Mouse (Mus musculus) MEL-GATA-1-ER (cell line): ENCODE results near the gene Pamr1.
A peak's percentile ranks its signal among the peaks of the same experiment; 100 is the strongest.

Experiments used
- DNase-seq: peaks from one replicate; pipeline ENCODE4 v3.0.0-alpha.2; 2012; ENCODE audit warnings: low read depth; ENCODE audit errors: extremely low read depth

The Pamr1 gene

DNA sequence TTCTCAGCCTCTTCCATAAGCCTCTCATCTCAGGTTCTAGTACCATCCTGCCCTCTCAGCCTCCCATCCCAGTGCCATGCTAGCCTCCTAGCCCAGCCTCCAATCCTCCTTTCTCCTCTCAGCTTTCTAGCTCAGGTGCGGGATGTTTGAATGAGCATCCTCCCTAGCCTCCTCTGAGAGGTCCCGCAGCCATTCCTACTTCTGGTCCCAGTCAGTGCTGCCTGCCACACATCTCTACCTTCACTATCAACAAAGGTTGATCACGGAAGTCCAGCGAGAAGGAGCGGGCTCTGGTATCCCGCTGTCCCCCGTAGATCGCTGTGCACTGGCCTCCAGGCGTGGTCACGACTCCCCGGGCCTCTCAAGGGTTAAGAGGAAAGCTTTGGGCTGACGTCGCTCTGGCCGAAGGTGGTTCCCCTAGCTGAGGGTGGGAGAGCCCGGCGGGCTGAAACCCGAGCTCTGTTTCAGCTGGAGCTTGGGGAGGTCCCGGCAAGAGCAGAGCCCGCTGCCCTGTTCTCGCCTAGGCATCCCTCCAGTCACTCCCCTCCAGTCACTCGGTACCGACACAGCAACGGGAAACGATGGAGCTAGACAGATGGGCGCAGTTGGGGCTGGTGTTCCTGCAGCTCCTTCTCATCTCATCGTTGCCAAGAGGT lies at the start of gene Pamr1:
Pamr1 (plus strand) TSS at position 402 of the 656 bp plus-strand sequence.
- no peak for DNase-seq

GRCm38 (mm10) chr2:102507633-102508032 lies 42.2 kb upstream of the Pamr1 start:
- DNase-seq = no peak

DNA sequence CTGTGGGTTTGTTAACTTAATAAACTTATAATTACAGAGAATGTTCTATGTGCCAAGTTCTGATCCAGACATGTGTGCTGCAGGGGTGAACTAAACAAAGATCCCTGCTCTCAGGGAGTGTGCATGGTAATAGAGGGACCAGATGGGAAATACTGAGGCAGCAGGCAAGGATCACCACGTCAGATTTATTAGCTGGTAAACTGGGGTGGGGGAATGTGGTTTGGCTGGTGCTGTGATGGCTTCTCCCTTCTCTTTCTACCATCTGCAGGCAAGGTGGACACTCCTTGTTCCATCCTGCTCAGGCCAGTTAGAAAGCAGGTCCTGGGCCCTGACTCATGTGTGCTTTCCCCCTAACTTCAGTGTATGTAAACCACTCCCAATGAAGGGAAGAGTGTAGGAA lies 41.7 kb upstream of the Pamr1 start:
- DNase-seq = no peak

- no peak for DNase-seq
These were observed 29.9 kb upstream of the Pamr1 start for GRCm38 (mm10) chr2:102519956-102520355.

GRCm38 (mm10) chr2:102527563-102527962 lies 22.2 kb upstream of the Pamr1 start:
- DNase-seq = no peak

GRCm38 (mm10) chr2:102533437-102533836 lies 16.4 kb upstream of the Pamr1 start:
- no peak for DNase-seq

GRCm38 (mm10) chr2:102536766-102537165 lies 13.0 kb upstream of the Pamr1 start:
- DNase-seq = no peak

DNA sequence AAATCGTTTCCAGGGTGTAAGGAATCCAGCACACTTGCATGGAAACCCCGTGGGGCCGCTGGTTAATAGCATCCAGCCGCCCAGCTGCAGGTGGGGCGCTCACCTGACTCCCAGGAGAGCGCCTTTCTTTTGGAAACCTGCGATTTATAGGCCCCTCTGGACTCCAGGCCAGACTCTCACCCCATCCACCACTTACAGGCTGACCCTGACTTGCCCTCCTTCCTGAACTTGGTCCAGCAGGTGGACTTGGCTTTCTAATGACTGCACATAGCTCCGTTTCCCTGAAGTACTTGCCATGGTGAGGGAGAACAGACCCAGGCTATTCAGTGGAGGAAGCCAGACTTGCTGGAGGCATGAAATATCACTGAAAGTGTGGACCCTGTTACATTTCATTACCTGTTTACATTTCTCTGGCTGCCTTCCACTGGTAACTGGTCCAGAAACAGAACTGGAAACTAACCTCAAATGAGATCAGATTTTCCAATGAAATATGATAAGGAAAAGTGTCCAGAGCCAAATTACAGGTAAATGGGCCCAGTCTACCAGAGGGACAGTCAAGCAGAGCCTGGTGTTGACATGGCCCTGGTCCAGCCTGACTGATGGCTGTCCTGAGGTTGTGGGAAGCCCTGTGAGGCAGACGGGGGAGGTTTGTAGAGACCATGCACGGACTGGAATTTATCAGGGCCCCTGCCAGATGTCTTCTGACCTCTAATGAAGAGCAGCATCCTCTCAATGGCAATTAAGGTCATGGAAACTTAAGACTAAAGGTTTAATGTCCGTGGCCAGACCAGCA lies 9.2 kb upstream of the Pamr1 start:
- DNase-seq = no peak

- DNase-seq = no peak
These were observed 8.2 kb upstream of the Pamr1 start for GRCm38 (mm10) chr2:102541404-102542125.

DNA sequence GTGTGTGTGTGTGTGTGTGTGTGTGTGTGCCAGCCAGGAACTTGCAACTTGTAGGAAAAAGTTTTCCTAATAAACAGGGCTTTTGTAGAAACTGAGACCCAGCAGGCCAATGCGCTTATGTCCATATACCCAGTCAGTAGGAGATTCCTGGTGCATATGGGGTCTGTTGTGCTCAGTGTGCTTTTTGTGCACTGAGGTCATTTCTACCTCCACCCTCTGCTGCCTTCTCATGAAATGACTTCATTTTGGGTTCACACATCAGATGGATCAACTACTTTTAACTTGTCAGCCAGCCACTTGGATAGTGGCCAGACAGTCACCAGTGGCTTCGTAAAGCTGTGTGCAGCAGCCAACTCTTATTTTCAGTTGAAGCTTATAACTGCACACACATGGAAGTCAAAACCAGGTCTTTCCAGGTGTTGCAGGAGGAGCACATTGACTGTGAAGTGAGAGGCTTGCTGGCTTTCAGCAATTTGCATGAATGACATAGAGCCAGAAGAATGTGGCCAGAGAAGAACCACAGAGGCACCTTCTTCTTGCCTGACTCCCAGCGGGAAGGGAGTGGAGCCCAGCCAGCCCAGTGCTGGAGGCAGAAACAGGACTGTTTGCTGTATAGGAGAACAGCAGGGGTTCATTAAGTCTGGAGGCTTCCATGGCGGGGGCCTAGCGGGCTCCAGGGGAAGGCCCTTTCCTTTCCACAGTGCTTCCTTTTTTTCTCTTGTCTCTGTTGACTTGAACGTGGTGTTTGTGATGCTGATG lies 5.7 kb upstream of the Pamr1 start:
- DNase-seq = no peak

DNA sequence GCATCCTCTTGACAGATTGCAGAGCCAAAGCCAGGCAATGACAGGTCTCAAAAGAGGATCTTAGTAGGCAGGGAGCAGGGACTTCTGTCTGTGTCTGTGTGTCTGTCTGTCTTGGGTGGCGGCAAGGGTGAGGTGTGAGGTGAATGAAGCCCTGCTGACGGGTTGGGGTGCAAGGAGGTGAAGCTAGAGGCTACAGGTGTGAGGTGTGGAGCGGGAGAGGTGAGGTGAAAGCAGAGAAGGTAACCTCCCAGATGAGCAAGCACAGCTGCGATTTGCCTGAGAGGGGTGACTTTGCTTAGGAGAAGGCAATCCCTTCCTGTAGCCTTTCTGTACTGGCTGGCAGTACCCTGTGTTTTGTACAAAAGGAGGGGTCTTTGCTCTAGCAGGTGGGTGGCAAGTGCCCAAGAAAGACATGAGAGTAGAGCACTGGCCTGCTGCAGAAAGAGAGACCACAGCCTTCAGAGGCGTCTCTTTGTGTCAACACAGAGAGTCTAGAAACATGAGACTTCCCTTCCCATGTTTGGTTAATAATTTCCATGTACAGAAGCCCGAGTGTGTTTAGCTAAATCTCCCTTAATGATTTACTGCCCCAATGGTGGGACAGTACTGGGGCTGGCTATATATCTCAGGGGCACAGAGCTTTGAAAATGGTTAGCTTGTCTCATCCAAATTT lies 1.2 kb downstream of the Pamr1 start:
- no peak for DNase-seq

DNA sequence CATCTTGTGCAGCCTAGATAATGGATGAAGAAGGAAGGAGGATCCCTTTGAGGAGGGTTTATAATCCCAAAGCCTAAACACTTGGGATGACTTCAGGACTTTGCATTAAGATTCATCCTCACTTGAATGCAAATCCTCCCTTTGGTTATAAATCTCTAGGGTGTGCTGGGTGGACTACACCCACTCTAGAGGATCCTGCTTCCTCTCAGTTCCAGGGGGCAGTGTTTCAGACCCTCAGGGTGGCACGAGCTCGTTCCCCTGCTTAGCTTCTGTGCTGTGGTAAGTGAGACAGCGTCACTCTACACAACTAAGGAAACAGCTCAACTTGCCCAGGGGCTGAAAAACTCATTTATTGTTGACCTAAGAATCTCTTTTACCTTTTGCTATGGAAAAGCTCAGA lies 1.8 kb downstream of the Pamr1 start:
- no peak for DNase-seq

GRCm38 (mm10) chr2:102552095-102552537 lies 2.3 kb downstream of the Pamr1 start:
- DNase-seq = no peak

DNA sequence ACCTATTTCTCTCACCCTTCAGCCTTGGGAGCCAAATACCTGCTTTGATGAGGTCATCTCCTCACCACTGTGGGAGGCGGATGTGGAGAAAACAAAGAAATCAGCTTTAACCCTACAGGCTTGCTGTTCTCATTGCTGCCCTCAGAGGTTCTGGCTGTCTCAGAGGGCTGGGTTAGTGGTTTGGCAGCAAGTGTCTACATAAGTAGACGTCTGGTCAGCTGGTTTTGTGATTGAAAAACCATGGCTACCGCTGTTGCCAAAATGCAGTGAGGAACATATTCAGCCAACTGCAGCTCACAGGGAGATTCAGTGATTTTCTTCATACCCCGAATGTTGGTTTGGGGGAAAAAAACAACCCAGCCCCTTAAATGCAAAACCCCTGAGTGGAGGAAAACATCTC lies 7.3 kb downstream of the Pamr1 start:
- no peak for DNase-seq

DNA sequence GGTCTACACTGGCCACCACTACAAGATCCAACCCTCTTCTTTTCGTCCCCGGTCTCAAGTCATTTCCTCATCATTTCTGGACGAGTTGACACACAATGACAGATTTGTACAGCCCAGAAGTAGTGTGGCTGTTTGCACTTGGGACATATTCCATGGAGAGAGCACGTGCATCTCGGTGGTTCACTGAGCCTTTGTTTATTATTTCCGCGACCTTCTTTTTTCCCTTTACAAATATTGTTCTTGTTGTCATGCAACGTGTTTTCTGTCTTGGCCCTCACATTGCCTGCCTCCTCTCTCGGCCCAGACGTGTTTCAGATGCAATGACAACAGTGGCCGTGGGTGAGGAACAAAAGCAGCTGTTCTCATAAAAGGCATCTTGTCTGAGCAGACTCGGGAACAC lies 9.2 kb downstream of the Pamr1 start:
- no peak for DNase-seq

DNA sequence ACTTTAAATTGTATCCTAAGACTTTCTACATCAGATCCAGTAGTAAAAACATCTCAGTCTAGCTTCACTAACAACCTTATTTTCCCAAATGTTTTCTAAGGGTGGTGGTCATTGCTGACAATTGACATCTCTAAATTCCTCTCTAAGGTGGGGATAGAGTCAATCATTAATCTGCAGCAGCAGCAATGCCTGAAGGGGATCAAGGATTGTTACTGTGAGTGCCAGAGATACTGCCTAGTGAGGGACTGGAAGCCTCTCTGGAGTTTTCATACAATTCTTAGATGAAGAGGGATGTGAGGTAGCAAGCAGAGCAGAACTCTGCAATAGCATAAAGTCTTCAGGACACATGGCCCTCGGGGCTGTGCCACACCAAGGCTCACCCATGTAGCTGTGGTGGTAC lies 14.0 kb downstream of the Pamr1 start:
- no peak for DNase-seq

DNA sequence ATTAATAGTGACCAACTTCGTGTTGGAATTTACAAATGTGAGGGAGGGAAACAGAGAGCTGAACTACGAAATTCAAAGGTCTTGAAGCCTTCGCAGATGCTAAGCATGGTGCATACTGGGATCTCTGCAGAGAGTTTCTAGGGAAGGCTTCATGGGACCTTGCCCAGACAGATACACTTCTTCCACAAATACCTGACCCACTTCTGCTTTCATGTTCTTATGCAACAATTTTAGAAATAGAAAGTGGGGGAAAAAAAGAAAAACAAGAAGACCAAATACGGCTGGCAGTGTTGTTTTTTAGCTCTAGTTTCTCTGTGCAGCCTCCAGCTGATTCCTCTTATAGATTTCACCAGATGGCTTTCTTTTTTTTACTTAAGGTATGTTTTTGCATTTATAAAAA lies 29.4 kb downstream of the Pamr1 start:
- DNase-seq = no peak

DNA sequence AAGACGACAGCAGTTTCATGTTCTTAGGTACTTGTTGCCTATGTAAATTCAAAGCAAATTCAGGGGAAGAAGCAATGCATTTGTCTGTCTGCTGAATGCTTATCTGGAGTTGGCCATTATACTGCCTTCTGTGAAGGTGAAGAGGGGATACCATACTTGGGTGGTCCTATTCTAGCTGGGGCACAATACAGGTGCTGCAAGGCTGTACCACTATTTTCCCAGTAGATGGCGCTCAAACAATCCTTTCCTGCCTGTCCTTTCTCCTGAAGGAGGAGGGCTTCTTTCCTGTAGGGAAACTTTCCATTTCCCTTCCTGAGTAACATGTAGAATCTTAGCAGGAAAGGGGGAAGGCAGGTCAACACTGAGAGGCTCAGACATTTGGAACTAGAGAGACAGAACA lies 40.2 kb downstream of the Pamr1 start:
- no peak for DNase-seq

DNA sequence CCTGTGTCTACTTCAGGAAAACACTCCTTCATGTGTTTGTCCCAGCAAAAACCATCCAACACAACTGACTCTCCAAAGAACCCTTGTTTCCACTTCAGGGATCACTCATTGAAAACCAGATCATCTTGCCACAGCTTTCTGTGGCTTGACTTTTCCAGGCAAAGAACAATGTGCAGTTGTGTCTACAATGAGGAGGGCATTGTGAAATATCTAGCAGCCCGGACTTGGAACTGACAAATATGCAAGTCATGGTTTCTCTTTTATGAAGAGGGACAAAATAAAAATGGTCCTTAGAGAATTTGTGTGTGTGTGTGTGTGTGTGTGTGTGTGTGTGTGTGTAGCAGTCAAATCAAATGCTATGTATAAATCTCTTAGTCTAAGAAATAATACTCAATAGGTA lies 44.7 kb downstream of the Pamr1 start:
- DNase-seq = no peak

- DNase-seq = peak; percentile 53
These were observed 45.8 kb downstream of the Pamr1 start for GRCm38 (mm10) chr2:102595395-102596130.
